Mouse (Mus musculus) left cerebral cortex, adult 2 months (tissue): Measurements from ENCODE around the gene Grhpr. TPM values are rescaled to one million over a fixed set of nuclear protein-coding genes. Genes with fewer than 3 reads are reported as not detected.

Experiments
- DNase-seq, 2 experiments: peaks; one replicate each; pipeline ENCODE4 v3.0.0; 2021 to 2022; ENCODE audit warnings: low spot score in 2 of 2, mixed read lengths in 1 of 2; ENCODE audit errors: extremely low spot score in 1 of 2
- H3K27ac ChIP-seq: fragments of 200-600 bp; 2 replicates; pipeline ENCODE4 v1.8.1; 2022
- H3K4me3 ChIP-seq: fragments of 200-600 bp; 2 replicates; pipeline ENCODE4 v1.8.1; 2022
- CTCF ChIP-seq: fragments of 200-600 bp; IDR thresholded peaks from 2 replicates; pipeline ENCODE4 v1.8.1; 2022; ENCODE audit warnings: antibody characterized with exemption, mild to moderate bottlenecking, moderate library complexity
- intact Hi-C: fragments of 180-260 bp; cut with DNase I; formaldehyde crosslinking; loops from one replicate; pipeline ENCODE4 v1.15.1; 2025
- total RNA-seq, 2 experiments: library from RNA; stranded (reverse); gene quantifications; 2 replicates each; pipeline ENCODE4 v1.2.3; 2021

The Grhpr gene
- total RNA-seq, 2 experiments from 2014 or later, result 27.3 to 28.7 TPM

GRCm38 (mm10) chr4:45000001-45000400, 18.8 kb downstream of the Grhpr start:
- intact Hi-C loops, result no loop called here
- no peak for TF ChIP-seq CTCF
- no peak overlapping the region for H3K27ac ChIP-seq
- DNase-seq, result no peak
- H3K4me3 ChIP-seq, result no peak overlapping the region

GRCm38 (mm10) chr4:45005452-45005851, 24.3 kb downstream of the Grhpr start:
- Histone ChIP-seq H3K27ac (no peak overlapping the region), H3K4me3 (no peak overlapping the region)
- DNase-seq, result no peak
- intact Hi-C loops, result no loop called here
- TF ChIP-seq CTCF, result no peak

DNA sequence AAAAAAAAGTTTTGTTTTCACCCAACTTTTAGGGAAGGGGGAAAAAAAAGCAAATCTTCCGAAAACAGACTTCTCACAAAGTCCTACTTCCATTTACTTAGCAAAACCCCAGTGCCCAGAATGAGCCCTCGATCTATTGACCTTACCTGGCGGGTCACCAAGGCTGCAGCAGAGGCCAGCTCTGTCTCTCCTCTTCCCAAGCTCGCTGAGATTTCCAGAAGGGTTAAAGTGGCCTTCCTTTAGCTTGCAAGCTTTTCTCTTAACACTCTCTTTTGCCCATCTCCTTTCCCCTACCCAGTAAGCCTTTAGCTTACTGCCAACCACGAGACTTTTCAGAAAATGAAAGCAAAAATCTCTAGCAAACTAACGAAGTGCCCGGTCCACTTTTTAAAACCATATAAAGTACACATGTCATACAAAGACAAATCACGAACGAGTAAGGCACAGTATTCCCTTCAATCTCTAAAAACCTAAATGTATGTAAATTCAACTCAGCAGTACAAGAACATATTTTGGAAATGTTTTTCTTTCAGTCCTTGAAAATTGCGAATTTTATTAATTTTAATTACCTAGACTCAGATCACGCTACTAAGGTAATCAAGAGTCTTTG, 29.7 kb downstream of the Grhpr start:
- no peak for DNase-seq
- peak overlapping the region; percentile 80 for H3K4me3 ChIP-seq
- no peak for TF ChIP-seq CTCF
- intact Hi-C loops, result loop anchor here (2.0 kb wide), 1 partner anchor 30 kb away; the partner anchor contains the start of gene Grhpr
- no peak overlapping the region; the same call in 1 of the 2 replicates for H3K27ac ChIP-seq

GRCm38 (mm10) chr4:45011581-45012104, 30.4 kb downstream of the Grhpr start:
- no peak for DNase-seq
- intact Hi-C loops, result loop anchor here (2.0 kb wide), 2 partner anchors 31 to 39 kb away; partner anchors contain the start of gene Grhpr

GRCm38 (mm10) chr4:45012105-45012975, 31.1 kb downstream of the Grhpr start, which contains the start of gene Zbtb5:
TSS of gene Zbtb5 (minus strand) at chr4:45012412.
- no peak for TF ChIP-seq CTCF
- intact Hi-C loops, result loop anchor here (2.0 kb wide), 1 partner anchor 40 kb away; no protein-coding TSS in a partner anchor
- Histone ChIP-seq H3K4me3 (peak within 1 kb of the TSS; percentile 83), H3K27ac (peak within 1 kb of the TSS; percentile 86)
- DNase-seq, result peak; percentile 98 to 100

More at GRCm38 (mm10) chr4:45011581-45012104, 30.4 kb downstream of the Grhpr start:
- no peak for TF ChIP-seq CTCF
- peak overlapping the region; percentile 85 for H3K27ac ChIP-seq
- H3K4me3 ChIP-seq, result peak overlapping the region; percentile 80

DNA sequence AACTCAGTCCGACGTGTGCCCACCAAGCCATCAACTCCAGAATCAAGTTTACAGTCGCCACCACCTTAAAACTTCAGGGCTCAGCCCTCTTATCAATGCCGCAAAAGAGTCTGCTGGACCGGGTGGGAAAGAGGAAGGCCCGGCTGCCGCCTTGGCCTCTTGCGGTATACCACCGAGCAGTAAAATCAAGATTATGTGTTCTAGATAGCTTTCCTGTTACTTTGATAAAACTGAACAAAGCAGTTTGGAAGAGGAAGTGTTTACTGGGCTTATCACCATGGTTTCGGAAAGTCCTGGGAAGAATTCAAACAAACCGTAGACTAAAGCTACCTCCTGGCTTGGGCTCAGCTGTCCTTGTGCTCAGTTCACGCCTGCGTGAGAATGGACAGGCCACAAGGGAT, 31.8 kb downstream of the Grhpr start:
- DNase-seq, result no peak
- peak overlapping the region; percentile 83 for H3K4me3 ChIP-seq
- H3K27ac ChIP-seq, result peak overlapping the region; percentile 86
- no peak for TF ChIP-seq CTCF
- intact Hi-C loops, result loop anchor here (2.0 kb wide), 1 partner anchor 40 kb away; no protein-coding TSS in a partner anchor

- DNase-seq, result no peak
- TF ChIP-seq CTCF, result no peak
- intact Hi-C loops, result loop anchor here (2.0 kb wide), 1 partner anchor 41 kb away; no protein-coding TSS in a partner anchor
- Histone ChIP-seq H3K27ac (no peak overlapping the region), H3K4me3 (peak overlapping the region; percentile 83)
Observed at GRCm38 (mm10) chr4:45013537-45013936, 32.3 kb downstream of the Grhpr start.

DNA sequence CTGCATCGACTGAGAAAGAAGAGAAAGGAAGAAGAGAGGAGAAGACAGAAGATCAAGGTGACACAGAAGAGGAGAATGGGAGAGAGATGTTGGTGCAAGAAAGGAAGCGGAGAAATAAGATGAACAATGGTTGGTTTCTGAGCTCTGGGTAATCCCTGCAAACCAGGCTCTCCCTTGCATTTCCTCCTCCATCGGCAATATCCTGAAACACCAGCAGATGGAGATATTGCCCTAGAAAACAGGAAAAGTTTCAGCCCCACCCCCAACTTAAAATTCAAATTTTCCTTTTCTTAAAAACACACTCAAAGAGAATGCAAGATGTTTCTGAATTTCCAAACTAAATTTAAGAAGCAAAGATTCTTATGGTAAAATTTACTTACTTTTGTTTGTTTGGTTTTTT, 34.4 kb downstream of the Grhpr start:
- Histone ChIP-seq H3K4me3 (no peak overlapping the region), H3K27ac (no peak overlapping the region)
- intact Hi-C loops, result loop anchor here (1.0 to 5.0 kb wide), 7 partner anchors 92 to 842 kb away; partner anchors contain the start of genes Dcaf10, Exosc3, Shb and Slc25a51
- peak; percentile 85 for TF ChIP-seq CTCF
- peak; percentile 65 to 71 for DNase-seq

DNA sequence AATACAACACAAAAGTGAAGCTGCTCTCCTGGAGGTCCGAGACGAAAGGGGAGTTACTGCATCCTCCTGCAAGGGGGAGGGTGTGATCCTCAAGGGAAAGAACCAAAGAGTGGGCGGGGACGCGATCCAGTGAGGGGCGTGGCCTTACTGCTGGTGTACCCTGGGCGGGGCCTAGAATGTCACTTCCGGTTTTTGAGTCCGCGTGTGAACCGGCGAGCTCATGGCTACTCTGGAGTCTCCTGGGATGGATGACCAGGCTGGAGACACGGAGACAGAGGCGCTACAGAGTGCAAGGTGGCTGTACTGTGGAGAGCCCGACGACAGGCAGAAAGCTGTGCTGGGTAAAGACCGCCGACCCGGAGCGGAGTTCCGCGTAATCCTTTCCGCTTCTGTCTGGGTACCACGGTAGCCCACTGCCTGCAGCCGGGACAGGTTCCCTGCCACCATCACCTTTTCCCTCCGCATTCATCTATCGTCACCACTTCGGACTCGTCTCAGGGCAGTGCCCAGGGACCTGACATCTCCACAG, 37.3 kb downstream of the Grhpr start, which contains the start of gene Polr1e:
Gene Polr1e, plus strand, starts transcription at position 132 of the 529 bp plus-strand sequence.
- intact Hi-C loops, result loop anchor here (5.0 kb wide), 6 partner anchors 89 to 839 kb away; partner anchors contain the start of genes Dcaf10, Exosc3, Shb and Slc25a51
- peak within 1 kb of the TSS; percentile 72 for H3K4me3 ChIP-seq

DNA sequence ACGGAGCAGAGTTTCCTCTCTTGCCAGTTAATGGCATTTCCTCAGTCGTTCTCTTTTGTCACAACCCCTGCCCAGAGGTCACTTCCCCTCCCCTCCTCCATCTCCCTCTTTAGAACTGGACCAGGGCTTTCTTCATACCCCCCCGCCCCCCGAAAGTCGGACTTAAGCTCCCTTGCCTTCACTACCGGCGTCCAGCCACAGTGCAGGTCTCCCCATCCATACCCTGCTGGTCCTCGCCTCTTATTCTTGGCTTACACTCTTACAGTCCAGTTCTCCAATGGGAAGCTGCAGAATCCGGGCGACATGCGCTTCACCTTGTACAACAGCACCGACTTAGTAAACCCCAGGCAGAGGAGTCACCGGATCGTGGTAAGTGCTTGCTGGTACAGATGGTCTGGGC, 37.8 kb downstream of the Grhpr start:
- Histone ChIP-seq H3K27ac (no peak overlapping the region), H3K4me3 (peak overlapping the region; percentile 72)
- intact Hi-C loops, result loop anchor here (5.0 kb wide), 6 partner anchors 88 to 838 kb away; partner anchors contain the start of genes Dcaf10, Exosc3, Shb and Slc25a51
- no peak for DNase-seq
- TF ChIP-seq CTCF, result no peak

More for the DNA sequence above, 37.3 kb downstream of the Grhpr start, which contains the start of gene Polr1e:
- H3K27ac ChIP-seq, result no peak within 1 kb of the TSS
- DNase-seq, result peak; percentile 79 to 83
- TF ChIP-seq CTCF, result no peak

- Histone ChIP-seq H3K4me3 (no peak overlapping the region), H3K27ac (no peak overlapping the region)
- DNase-seq, result no peak
- intact Hi-C loops, result no loop called here
- TF ChIP-seq CTCF, result no peak
Observed at GRCm38 (mm10) chr4:45026459-45026858, 45.3 kb downstream of the Grhpr start.
